Mouse (Mus musculus) liver, embryonic 16.5 days (tissue): ENCODE measurements around the gene Zfp385a. TPM values are rescaled to one million over a fixed set of nuclear protein-coding genes. Genes with fewer than 3 reads are reported as not detected.

Source experiments
- ATAC-seq: fragments of 200-750 bp; cut with Nextera tagmentation; 2 replicates; pipeline ENCODE4 v1.8.0; 2017; ENCODE audit warnings: low read depth, mild to moderate bottlenecking, moderate number of reproducible peaks, moderate library complexity
- H3K27ac ChIP-seq: fragments of 300-500 bp; sonication (generic); 2 replicates; pipeline ENCODE4 v1.5.1; 2014; ENCODE audit warnings: mild to moderate bottlenecking, low read length
- H3K27me3 ChIP-seq: fragments of 300-500 bp; sonication (generic); 2 replicates; pipeline ENCODE4 v1.6.1; 2014; ENCODE audit warnings: low read depth, low read length, mixed read lengths; ENCODE audit not compliant: control insufficient read depth, insufficient read depth
- H3K36me3 ChIP-seq: fragments of 300-500 bp; sonication (generic); 2 replicates; pipeline ENCODE4 v1.6.1; 2014; ENCODE audit warnings: mild to moderate bottlenecking; ENCODE audit not compliant: control insufficient read depth, insufficient read depth
- H3K4me1 ChIP-seq: fragments of 300-500 bp; sonication (generic); 2 replicates; pipeline ENCODE4 v1.6.1; 2014; ENCODE audit warnings: low read depth, low read length, mixed read lengths; ENCODE audit not compliant: control insufficient read depth
- H3K4me2 ChIP-seq: fragments of 300-500 bp; sonication (generic); 2 replicates; pipeline ENCODE4 v1.6.1; 2014; ENCODE audit warnings: low read depth, low read length, mixed read lengths
- H3K4me3 ChIP-seq: fragments of 300-500 bp; sonication (generic); 2 replicates; pipeline ENCODE4 v1.5.1; 2014; ENCODE audit warnings: low read depth, mild to moderate bottlenecking, low read length
- H3K9ac ChIP-seq: fragments of 300-500 bp; sonication (generic); 2 replicates; pipeline ENCODE4 v1.6.1; 2014; ENCODE audit warnings: low read depth, low read length
- H3K9me3 ChIP-seq: fragments of 300-500 bp; sonication (generic); replicated peaks from 2 replicates; pipeline ENCODE4 v1.6.1; 2016; ENCODE audit warnings: low read length; ENCODE audit not compliant: control insufficient read depth
- WGBS: fragments of 180-500 bp; shearing (Covaris S2); extraction: QIAGEN DNeasy Blood & Tissue Kit; methylation state at CpG from one replicate; pipeline ENCODE4 v1.1.7; 2014; ENCODE audit not compliant: insufficient replicate concordance; 5-methylcytosine and 5-hydroxymethylcytosine counted together
- polyA plus RNA-seq: library from polyadenylated mRNA; unstranded; fragments of >200 nt; fragmentation: Nextera tagmentation; extraction: Ambion mirVana; gene quantifications from 2 replicates; pipeline ENCODE4 v1.2.1, GENCODE M21; 2015

The Zfp385a gene
- polyA plus RNA-seq, 1 experiment from 2014 or later: 7.0 TPM

DNA sequence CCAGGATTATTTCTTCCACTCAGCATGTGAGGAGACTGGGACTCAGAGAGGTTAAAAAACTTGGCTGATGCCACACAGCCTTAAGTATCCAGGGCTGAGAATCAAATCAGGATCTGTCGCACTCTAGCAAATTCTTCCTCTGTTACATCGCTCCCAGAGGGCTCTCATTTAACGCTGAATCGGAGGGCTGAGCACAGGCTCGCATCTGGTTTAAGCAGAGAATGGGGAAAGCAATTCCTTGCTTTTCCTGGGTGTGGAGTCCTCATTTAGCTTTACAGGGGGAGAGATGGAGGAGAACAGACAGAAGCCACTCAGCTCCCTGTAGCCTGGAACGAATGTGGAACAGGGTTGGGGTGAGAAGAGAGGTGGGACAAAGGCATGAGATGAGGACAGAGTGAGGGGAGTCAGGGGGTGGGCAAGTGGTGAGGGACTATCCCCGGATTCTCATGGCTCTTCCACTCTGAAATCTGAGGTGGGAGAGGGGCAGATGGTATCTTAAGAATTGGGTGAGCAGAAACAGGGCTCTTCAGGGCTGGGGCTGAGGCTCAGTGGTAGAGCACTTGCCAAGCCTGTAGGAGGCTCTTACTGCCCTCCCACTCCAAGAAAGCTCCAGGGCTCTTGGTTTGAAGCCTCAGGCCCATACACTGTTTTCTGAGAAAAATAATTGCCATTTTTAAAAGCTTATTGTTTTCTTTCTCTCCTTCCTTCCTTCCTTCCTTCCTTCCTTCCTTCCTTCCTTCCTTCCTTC is 4.2 kb downstream of the Zfp385a start:
- Histone ChIP-seq H3K4me2 (no peak overlapping the region), H3K27ac (no peak overlapping the region), H3K9me3 (no peaks in the 10 kb centered on the region), H3K4me1 (peaks cover 23% of the 10 kb centered on the region), H3K9ac (no peak overlapping the region), H3K27me3 (peaks cover 17% of the 10 kb centered on the region), H3K36me3 (no peaks in the 10 kb centered on the region), H3K4me3 (no peak overlapping the region)
- 57% methylated on average over 7 of the region's 7 CpGs for WGBS
- no peak for ATAC-seq

DNA sequence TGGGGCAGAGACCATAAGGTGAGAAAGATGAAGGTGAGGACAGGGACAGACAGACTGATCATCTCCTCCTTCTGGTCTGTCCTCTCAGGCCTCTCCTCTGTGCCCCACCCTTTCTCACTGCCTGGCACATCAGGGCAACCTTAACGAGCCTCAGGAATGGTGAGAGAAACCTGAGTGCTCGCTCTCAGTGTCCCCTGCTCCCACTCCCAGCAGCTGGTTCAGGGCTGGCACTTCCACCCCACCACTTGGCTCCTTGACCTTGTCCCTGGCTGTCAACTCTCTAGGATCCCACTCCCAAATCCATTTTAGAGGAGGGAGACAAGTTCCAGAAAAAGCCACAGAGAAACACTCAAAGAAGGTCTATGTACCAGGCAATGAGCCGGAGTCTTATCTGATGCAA is 4.9 kb downstream of the Zfp385a start:
- no peak overlapping the region for H3K9ac ChIP-seq
- no peaks in the 10 kb centered on the region for H3K36me3 ChIP-seq
- H3K4me2 ChIP-seq: no peak overlapping the region
- ATAC-seq: no peak
- peaks cover 11% of the 10 kb centered on the region for H3K27me3 ChIP-seq
- WGBS: 54% methylated on average over 3 of the region's 3 CpGs
- no peak overlapping the region for H3K27ac ChIP-seq
- H3K4me3 ChIP-seq: no peak overlapping the region
- H3K9me3 ChIP-seq: no peaks in the 10 kb centered on the region
- H3K4me1 ChIP-seq: peaks cover 18% of the 10 kb centered on the region

DNA sequence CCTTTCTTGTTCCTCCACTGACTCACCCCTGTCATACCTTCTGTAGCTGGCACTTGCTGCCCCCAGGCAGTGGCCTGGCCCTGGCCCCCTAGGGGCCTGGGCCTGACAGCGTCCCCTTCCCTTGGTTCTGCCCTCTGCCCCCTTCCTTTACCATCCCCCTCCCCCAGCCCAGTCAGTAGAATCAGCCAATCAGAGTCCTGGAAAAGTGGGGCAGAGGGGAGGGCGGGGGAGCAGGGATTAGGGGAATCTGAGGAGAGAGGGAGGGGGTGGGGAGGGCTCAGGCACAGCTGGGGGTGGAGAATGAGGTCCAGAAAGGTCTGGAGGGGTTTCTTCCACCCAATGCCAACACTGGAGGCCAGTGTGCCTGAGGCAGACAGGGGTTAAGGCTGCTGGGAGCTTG is 5.7 kb downstream of the Zfp385a start:
- peak overlapping the region; percentile 47 for H3K4me2 ChIP-seq

DNA sequence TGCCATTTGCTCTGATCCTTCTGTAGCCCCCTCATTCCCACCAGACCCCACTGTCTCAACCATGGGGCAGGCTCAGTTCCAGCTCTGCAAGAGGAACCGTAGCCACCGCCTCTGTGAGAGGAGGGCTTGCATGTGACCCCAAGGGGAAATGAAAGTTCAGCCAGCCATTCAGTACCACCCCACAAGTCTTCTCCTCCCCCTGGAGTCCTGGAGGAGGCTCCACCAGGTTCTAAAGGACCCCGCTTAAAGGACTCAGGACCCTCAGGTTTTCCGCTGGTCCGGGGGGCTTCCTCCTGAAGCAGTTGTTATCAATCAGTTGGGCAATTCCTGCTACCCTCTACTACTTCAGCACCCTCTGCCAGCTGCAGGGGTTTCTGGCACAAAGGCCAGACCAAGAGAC is 6.2 kb downstream of the Zfp385a start:
- peak overlapping the region; percentile 47 for H3K4me2 ChIP-seq
- ATAC-seq: peak; percentile 57

More for the DNA sequence above, 5.7 kb downstream of the Zfp385a start:
- Histone ChIP-seq H3K27me3 (peaks cover 8% of the 10 kb centered on the region), H3K4me1 (peaks cover 13% of the 10 kb centered on the region), H3K36me3 (no peaks in the 10 kb centered on the region), H3K9me3 (no peaks in the 10 kb centered on the region), H3K4me3 (peak overlapping the region; percentile 30), H3K9ac (peak overlapping the region; percentile 30; the same call in 1 of the 2 replicates), H3K27ac (peak overlapping the region; percentile 62)
- 43% methylated on average over 2 of the region's 2 CpGs for WGBS
- peak; percentile 59 for ATAC-seq

DNA sequence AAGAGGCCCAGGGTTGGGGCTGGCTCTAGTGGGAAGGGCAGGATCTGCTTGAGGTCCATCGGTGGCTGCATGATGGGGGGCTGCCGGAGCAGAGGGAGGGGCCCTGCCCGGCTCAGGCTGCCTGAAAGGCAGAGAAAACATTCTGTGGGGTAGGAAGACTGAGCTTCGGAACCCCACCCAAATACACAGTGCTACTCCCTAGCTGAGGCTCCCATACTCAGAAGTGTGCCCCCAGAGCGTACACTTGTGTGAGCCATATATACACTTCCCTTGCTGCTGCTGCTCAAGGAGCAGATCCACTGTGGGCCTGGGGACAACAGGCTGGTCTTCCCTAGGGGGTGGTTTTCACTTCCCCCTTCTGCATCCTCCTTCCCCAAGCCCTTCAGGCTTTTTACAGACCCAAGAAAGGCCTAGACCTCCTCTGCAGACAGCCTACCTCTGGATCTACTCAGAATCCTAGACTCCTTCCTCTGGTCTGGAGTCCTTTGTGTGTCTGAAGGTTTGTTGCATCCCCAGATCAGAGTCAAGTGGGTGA is 6.7 kb downstream of the Zfp385a start:
- 0 out of 2 replicates have a peak, but pooled peaks have one; percentile 16 for ATAC-seq
- peak overlapping the region; percentile 47 for H3K4me2 ChIP-seq
- peak overlapping the region; percentile 30 for H3K4me3 ChIP-seq
- H3K9me3 ChIP-seq: no peaks in the 10 kb centered on the region
- H3K27ac ChIP-seq: peak overlapping the region; percentile 62
- 45% methylated on average over 5 of the region's 5 CpGs for WGBS
- H3K9ac ChIP-seq: peak overlapping the region; percentile 18
- H3K36me3 ChIP-seq: no peaks in the 10 kb centered on the region
- H3K27me3 ChIP-seq: no peaks in the 10 kb centered on the region
- peaks cover 9% of the 10 kb centered on the region for H3K4me1 ChIP-seq

More for the DNA sequence above, 6.2 kb downstream of the Zfp385a start:
- peak overlapping the region; percentile 30 for H3K4me3 ChIP-seq
- H3K4me1 ChIP-seq: peaks cover 9% of the 10 kb centered on the region
- no peaks in the 10 kb centered on the region for H3K9me3 ChIP-seq
- peaks cover 3% of the 10 kb centered on the region for H3K27me3 ChIP-seq
- H3K27ac ChIP-seq: peak overlapping the region; percentile 62
- H3K9ac ChIP-seq: peak overlapping the region; percentile 30; the same call in 1 of the 2 replicates
- no peaks in the 10 kb centered on the region for H3K36me3 ChIP-seq
- 60% methylated on average over 5 of the region's 5 CpGs for WGBS

DNA sequence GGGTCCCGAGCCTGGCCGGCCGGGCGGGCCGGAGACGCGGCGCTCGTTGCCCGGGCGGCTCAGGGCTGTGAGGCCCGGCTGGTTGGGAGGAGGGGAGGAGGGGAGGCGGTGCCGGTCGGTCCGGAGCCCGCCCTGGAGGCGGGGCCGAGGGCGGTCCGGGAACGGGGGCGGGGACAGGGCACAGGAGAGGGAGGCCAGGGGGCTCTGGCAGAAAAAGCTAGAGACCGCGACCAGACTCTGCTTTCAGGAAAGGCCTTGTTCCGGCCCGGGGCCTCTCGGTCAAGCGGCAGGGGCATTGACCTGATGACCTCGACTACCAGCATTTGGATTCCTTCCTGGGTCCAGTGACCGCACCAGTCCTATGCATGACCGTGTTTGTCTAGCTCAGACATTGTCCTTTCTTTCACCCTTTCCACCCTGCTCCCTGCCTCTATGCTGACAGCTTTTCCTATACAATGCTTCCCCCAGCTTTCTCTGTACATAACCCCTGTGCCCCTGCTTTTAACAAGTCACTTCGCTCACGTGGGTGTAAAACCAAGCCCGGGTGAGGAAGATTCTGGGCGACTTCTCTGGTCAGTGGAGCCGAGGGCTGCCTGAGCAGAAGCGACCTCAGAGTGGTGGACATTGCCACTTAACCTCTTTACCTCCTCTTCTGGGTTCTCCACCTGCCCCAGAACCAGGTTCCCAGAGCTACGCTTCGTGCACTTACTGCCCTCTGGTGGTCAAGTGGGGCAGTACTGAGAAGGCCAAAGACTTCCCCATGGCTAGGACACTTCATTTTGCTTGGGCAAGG is 16.2 kb downstream of the Zfp385a start:
- Histone ChIP-seq H3K36me3 (no peaks in the 10 kb centered on the region), H3K9ac (peak overlapping the region; percentile 59), H3K4me1 (peaks cover 24% of the 10 kb centered on the region), H3K4me3 (peak overlapping the region; percentile 62), H3K27ac (peak overlapping the region; percentile 58), H3K9me3 (no peaks in the 10 kb centered on the region), H3K4me2 (peak overlapping the region; percentile 90), H3K27me3 (no peaks in the 10 kb centered on the region)
- WGBS: 1% methylated on average over 33 of the region's 40 CpGs
- peak; percentile 97 for ATAC-seq

DNA sequence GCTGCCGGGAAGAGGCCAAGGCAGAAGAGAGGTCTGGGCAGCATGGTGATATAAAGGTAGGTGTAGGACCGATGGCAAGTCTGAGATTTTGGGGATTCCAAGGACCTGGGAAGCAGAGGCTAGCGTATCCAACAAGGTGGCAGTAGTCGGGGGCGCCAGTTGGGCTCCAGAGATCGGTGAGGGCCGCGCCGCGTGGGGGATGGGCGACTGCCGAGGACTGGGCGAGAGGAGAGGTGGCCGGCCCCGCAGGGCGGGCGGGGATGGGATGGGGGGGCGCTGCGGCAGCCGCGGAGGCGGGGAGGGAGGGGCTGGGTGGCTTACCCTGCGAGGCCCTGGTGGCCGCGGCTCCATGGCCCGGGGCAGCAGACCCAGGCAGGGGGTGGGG is 16.8 kb downstream of the Zfp385a start:
- H3K9ac ChIP-seq: peak overlapping the region; percentile 59
- H3K9me3 ChIP-seq: no peaks in the 10 kb centered on the region
- WGBS: 2% methylated on average over 18 of the region's 26 CpGs

DNA sequence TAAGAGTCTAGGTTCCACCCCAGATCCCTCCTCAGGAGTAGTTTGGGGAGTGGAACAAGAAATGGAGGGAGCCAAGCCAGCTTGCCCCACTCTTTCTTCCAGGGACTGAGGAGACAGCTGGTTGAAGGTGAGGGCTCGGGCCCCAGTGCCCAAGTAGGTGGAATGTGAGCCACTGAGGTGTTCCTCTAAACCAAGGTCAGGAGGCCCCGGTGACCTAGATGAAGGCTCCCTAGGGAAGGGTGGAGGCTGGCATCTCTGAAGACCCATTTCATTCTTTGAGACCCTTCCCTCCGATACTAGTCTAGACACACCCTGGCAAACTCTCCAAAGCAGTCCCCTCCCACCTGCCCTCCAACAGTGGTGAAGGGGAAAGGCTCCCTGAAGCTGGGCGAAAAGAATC is 17.5 kb downstream of the Zfp385a start:
- no peak overlapping the region for H3K4me3 ChIP-seq
- no peaks in the 10 kb centered on the region for H3K27me3 ChIP-seq
- no peaks in the 10 kb centered on the region for H3K9me3 ChIP-seq
- H3K9ac ChIP-seq: no peak overlapping the region
- H3K4me2 ChIP-seq: peak overlapping the region; percentile 90
- WGBS: 57% methylated on average over 4 of the region's 4 CpGs
- ATAC-seq: no peak
- H3K36me3 ChIP-seq: no peaks in the 10 kb centered on the region
- no peak overlapping the region for H3K27ac ChIP-seq
- H3K4me1 ChIP-seq: peaks cover 24% of the 10 kb centered on the region

More for the DNA sequence above, 16.8 kb downstream of the Zfp385a start:
- no peaks in the 10 kb centered on the region for H3K27me3 ChIP-seq
- peak; percentile 41 for ATAC-seq
- H3K4me2 ChIP-seq: peak overlapping the region; percentile 90
- no peak overlapping the region for H3K27ac ChIP-seq
- peaks cover 24% of the 10 kb centered on the region for H3K4me1 ChIP-seq
- no peaks in the 10 kb centered on the region for H3K36me3 ChIP-seq
- peak overlapping the region; percentile 62 for H3K4me3 ChIP-seq
